Mouse (Mus musculus) midbrain, embryonic 11.5 days (tissue): ENCODE measurements around the gene Trim41. TPM values are rescaled to one million over a fixed set of nuclear protein-coding genes. Genes with fewer than 3 reads are reported as not detected.

ENCODE experiments used
- ATAC-seq: fragments of 200-750 bp; cut with Nextera tagmentation; 2 replicates; pipeline ENCODE4 v1.8.0; 2017; ENCODE audit warnings: moderate TSS enrichment, moderate library complexity; ENCODE audit not compliant: low FRiP score
- DNase-seq: peaks from one replicate; pipeline ENCODE4 v3.0.0; 2015; ENCODE audit warnings: low spot score; ENCODE audit errors: missing footprints
- H3K27ac ChIP-seq: fragments of 300-500 bp; sonication (generic); 2 replicates; pipeline ENCODE4 v1.5.1; 2014; ENCODE audit warnings: low read depth, low read length
- H3K27me3 ChIP-seq: fragments of 300-500 bp; sonication (generic); 2 replicates; pipeline ENCODE4 v1.6.1; 2014; ENCODE audit warnings: mild to moderate bottlenecking, low read length, moderate library complexity, mixed read lengths; ENCODE audit not compliant: control insufficient read depth, insufficient read depth
- H3K36me3 ChIP-seq: fragments of 300-500 bp; sonication (generic); 2 replicates; pipeline ENCODE4 v1.6.1; 2014; ENCODE audit warnings: mild to moderate bottlenecking, low read length, moderate library complexity, mixed read lengths; ENCODE audit not compliant: control insufficient read depth, insufficient read depth
- H3K4me1 ChIP-seq: fragments of 300-500 bp; sonication (generic); 2 replicates; pipeline ENCODE4 v1.6.1; 2014; ENCODE audit warnings: low read length; ENCODE audit not compliant: control insufficient read depth, insufficient read depth
- H3K4me2 ChIP-seq: fragments of 300-500 bp; sonication (generic); 2 replicates; pipeline ENCODE4 v1.6.1; 2014; ENCODE audit warnings: mild to moderate bottlenecking, moderate library complexity
- H3K4me3 ChIP-seq: fragments of 300-500 bp; sonication (generic); 2 replicates; pipeline ENCODE4 v1.5.1; 2014; ENCODE audit warnings: low read depth, low read length
- H3K9ac ChIP-seq: fragments of 300-500 bp; sonication (generic); 2 replicates; pipeline ENCODE4 v1.6.1; 2014; ENCODE audit warnings: low read length
- H3K9me3 ChIP-seq: fragments of 300-500 bp; sonication (generic); 2 replicates; pipeline ENCODE4 v1.6.1; 2016; ENCODE audit warnings: low read length; ENCODE audit not compliant: control insufficient read depth
- WGBS: fragments of 180-500 bp; shearing (Covaris S2); extraction: QIAGEN DNeasy Blood & Tissue Kit; methylation state at CpG from one replicate; pipeline ENCODE4 v1.1.7; 2014; 5-methylcytosine and 5-hydroxymethylcytosine counted together
- polyA plus RNA-seq: library from polyadenylated mRNA; unstranded; fragments of >200 nt; fragmentation: Nextera tagmentation; extraction: Ambion mirVana; gene quantifications from 2 replicates; pipeline ENCODE4 v1.2.1, GENCODE M21; 2014

Trim41 gene
- polyA plus RNA-seq, 1 experiment from 2014 or later = 3.6 TPM

DNA sequence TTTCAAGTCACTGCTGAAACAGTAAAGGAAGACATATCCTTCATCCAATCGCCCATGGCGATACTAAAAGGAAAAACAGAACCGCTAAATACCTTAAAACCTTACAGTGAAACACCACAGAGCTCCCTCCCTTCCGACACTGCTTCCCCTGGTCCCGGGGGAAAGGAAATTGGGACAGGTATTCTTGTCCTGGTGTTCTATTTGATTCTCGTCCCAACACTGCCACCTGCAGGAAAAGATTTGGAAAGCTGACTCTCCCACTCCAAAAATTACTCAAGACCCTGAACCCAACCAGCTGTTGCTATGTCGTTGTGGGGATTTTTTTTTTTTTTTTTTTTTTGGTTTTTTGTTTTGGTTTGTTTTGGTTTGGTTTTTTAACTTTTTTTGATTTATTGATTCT is 41.7 kb downstream of the Trim41 start:
- DNase-seq (peak; percentile 94), ATAC-seq (peak; percentile 13; the same call in 1 of the 2 replicates)
- Histone ChIP-seq H3K27ac (no peak overlapping the region), H3K4me2 (no peak overlapping the region), H3K4me3 (no peak overlapping the region), H3K4me1 (no peaks in the 10 kb centered on the region), H3K9me3 (no peaks in the 10 kb centered on the region), H3K9ac (no peak overlapping the region), H3K27me3 (no peaks in the 10 kb centered on the region), H3K36me3 (no peaks in the 10 kb centered on the region)
- 5% methylated on average over 7 of the region's 7 CpGs for WGBS

DNA sequence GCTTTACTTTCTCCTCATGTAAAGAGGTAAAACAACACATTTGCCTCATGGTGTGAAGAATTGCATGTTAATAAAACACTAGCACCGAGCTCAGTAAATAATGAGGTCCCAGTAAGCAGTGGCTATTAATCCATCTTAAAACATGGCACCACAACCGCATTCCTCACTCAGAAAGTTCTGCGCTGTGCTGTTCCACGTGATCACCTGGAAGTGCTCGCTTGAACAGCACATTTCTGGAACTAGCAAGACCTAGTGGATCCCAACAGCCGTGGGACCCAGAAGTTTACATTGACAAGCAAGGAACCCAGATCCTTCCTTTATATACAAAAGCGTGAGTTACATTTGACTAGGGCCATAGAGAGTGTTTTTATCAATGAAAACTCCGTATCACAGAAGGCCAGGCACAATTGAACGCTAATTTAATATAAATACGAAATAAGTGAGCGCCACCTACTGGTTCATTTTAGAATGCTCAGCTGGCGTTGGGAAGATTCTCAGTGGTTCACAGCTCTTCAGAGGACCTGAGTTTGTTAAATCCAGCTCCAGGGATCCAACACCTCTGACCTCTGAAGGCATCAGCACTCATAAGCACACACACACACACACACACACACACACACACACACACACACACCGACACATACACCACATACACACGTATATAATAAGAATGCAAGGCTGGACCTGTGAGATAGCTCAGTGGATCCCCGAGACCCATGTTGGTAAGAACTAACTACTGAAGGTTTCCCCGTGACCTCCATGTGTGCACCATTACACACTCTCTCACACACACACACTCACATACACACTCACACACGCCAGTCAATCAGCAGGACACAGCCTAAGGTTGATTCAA is 42.5 kb downstream of the Trim41 start:
- H3K27ac ChIP-seq = no peak overlapping the region
- H3K4me2 ChIP-seq = no peak overlapping the region
- no peaks in the 10 kb centered on the region for H3K9me3 ChIP-seq
- DNase-seq = peak; percentile 98
- H3K4me3 ChIP-seq = no peak overlapping the region
- ATAC-seq = peak; percentile 56
- no peaks in the 10 kb centered on the region for H3K27me3 ChIP-seq
- no peaks in the 10 kb centered on the region for H3K4me1 ChIP-seq
- no peaks in the 10 kb centered on the region for H3K36me3 ChIP-seq
- WGBS = 40% methylated on average over 17 of the region's 17 CpGs
- no peak overlapping the region for H3K9ac ChIP-seq

DNA sequence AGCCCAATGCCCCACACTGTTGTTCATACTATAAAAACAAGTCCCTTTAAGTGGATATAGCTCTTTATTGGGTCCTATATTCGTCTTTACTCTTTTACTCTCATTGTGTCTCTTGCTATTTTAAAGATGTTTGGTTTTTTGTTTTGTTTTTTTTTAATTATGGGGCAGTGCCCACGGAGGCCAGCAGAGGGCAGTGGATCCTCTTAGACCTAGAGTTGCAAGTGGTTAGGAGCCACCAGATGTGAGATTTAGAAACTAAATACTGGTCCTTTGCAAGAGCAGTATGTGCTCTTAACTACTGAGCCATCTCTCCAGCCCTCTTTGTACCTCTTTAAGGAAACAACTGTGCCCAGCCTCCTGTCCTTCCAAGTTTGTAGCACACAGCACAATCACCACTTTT is 45.5 kb downstream of the Trim41 start:
- H3K4me2 ChIP-seq = no peak overlapping the region
- H3K4me1 ChIP-seq = no peaks in the 10 kb centered on the region
- no peaks in the 10 kb centered on the region for H3K27me3 ChIP-seq
- no peaks in the 10 kb centered on the region for H3K36me3 ChIP-seq
- no peaks in the 10 kb centered on the region for H3K9me3 ChIP-seq
- DNase-seq (no peak), ATAC-seq (no peak)
- WGBS = 10% methylated on average over 2 of the region's 2 CpGs
- no peak overlapping the region for H3K27ac ChIP-seq
- no peak overlapping the region for H3K4me3 ChIP-seq
- H3K9ac ChIP-seq = no peak overlapping the region

GRCm38 (mm10) chr11:48767195-48767876 is 49.8 kb downstream of the Trim41 start:
- H3K27ac ChIP-seq = no peak overlapping the region
- no peak overlapping the region for H3K9ac ChIP-seq
- H3K9me3 ChIP-seq = no peaks in the 10 kb centered on the region
- 88% methylated on average over 14 of the region's 14 CpGs for WGBS
- H3K36me3 ChIP-seq = no peaks in the 10 kb centered on the region
- ATAC-seq (no peak), DNase-seq (no peak)
- no peaks in the 10 kb centered on the region for H3K27me3 ChIP-seq
- no peak overlapping the region for H3K4me2 ChIP-seq
- H3K4me3 ChIP-seq = no peak overlapping the region
- no peaks in the 10 kb centered on the region for H3K4me1 ChIP-seq

GRCm38 (mm10) chr11:48764119-48764518 is 53.0 kb downstream of the Trim41 start:
- H3K27me3 ChIP-seq = no peaks in the 10 kb centered on the region
- H3K9ac ChIP-seq = no peak overlapping the region
- no peak overlapping the region for H3K27ac ChIP-seq
- 92% methylated on average over 9 of the region's 9 CpGs for WGBS
- no peaks in the 10 kb centered on the region for H3K9me3 ChIP-seq
- H3K36me3 ChIP-seq = no peaks in the 10 kb centered on the region
- DNase-seq = no peak
- H3K4me2 ChIP-seq = no peak overlapping the region
- ATAC-seq = no peak
- no peaks in the 10 kb centered on the region for H3K4me1 ChIP-seq
- no peak overlapping the region for H3K4me3 ChIP-seq

GRCm38 (mm10) chr11:48759021-48759420 is 58.1 kb downstream of the Trim41 start:
- no peak overlapping the region for H3K9ac ChIP-seq
- no peak for DNase-seq
- H3K36me3 ChIP-seq = no peaks in the 10 kb centered on the region
- 82% methylated on average over 8 of the region's 8 CpGs for WGBS
- no peaks in the 10 kb centered on the region for H3K4me1 ChIP-seq
- H3K4me2 ChIP-seq = no peak overlapping the region
- no peaks in the 10 kb centered on the region for H3K27me3 ChIP-seq
- no peak overlapping the region for H3K4me3 ChIP-seq
- H3K9me3 ChIP-seq = no peaks in the 10 kb centered on the region
- no peak overlapping the region for H3K27ac ChIP-seq
- no peak for ATAC-seq

Other genes with a start within 250 kb of the Trim41 start
- gene Rack1, start 17.0 kb downstream of the Trim41 start, polyA plus RNA-seq = 592 and 633 TPM in 2 replicates
- gene Trim7, start 8.8 kb upstream of the Trim41 start, polyA plus RNA-seq = 0.40 and 0.73 TPM in 2 replicates
- 7.4 and 11.5 TPM in 2 replicates for gene Gm12184, start 9.3 kb upstream of the Trim41 start, polyA plus RNA-seq
- gene Irgm1, start 54.3 kb upstream of the Trim41 start, polyA plus RNA-seq = 2.2 and 2.3 TPM in 2 replicates
- gene Gm5431, start 84.9 kb upstream of the Trim41 start, polyA plus RNA-seq = 0.10 and 0.21 TPM in 2 replicates
- gene Psme2b, start 128.8 kb upstream of the Trim41 start, polyA plus RNA-seq = 1.3 and 1.8 TPM in 2 replicates
- gene Olfr56, start 161.5 kb upstream of the Trim41 start, polyA plus RNA-seq = not detected in 2 replicates
- 0.20 and 0.29 TPM in 2 replicates for gene 9930111J21Rik1, start 162.0 kb upstream of the Trim41 start, polyA plus RNA-seq
- not detected in 2 replicates for gene Gm12185, start 174.9 kb upstream of the Trim41 start, polyA plus RNA-seq
- 0.05 TPM in 1 of 2 replicates, not detected in the other for gene Tgtp1, start 176.8 kb upstream of the Trim41 start, polyA plus RNA-seq
- gene 9930111J21Rik2, start 233.9 kb upstream of the Trim41 start, polyA plus RNA-seq = 0.26 and 0.47 TPM in 2 replicates
- not detected in 2 replicates for gene Tgtp2, start 246.9 kb upstream of the Trim41 start, polyA plus RNA-seq